Mouse (Mus musculus) right cerebral cortex, adult 18-20 months (tissue): ENCODE data around the gene Olfr1204.

Experiments
- DNase-seq: peaks from one replicate; pipeline ENCODE4 v3.0.0; 2022; ENCODE audit warnings: mixed read lengths

Gene Olfr1204

GRCm38 (mm10) chr2:88848992-88849391 is at the start of gene Olfr1204:
Gene Olfr1204 (plus strand): TSS chr2:88849292.
- DNase-seq: no peak

GRCm38 (mm10) chr2:88814196-88814595 is 34.9 kb upstream of the Olfr1204 start, which contains the start of gene Olfr1202:
Gene Olfr1202 (plus strand): TSS chr2:88814496.
- DNase-seq: no peak

DNA sequence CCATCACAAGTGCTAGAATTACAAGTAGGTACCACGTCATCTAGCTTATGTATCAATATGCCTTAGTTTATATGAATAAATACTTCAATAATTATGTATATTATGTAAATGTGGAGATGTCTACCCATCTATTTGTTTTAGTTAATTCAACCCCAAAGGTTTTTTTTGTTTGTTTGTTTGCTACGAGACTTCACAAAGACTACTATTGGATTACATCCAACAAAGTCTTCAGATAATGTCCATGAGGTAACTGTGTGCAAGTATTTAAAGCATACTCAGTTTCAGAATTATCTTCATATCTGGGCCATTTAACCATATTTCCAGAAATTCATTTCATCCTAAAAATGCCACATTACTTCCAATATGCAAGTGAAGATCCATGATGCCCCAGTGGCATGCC is 19.7 kb upstream of the Olfr1204 start, which contains the start of gene Olfr1205:
Gene Olfr1205, plus strand, starts transcription at position 301 of the 400 bp plus-strand sequence.
- no peak for DNase-seq

GRCm38 (mm10) chr2:88838477-88838876 is 10.6 kb upstream of the Olfr1204 start:
- no peak for DNase-seq

GRCm38 (mm10) chr2:88862931-88863330 is 13.8 kb downstream of the Olfr1204 start, which contains the start of gene Olfr1206:
Gene Olfr1206 (plus strand): TSS chr2:88863231.
- DNase-seq: no peak

- DNase-seq: no peak
These were observed 53.1 kb downstream of the Olfr1204 start, which contains the start of gene Olfr1208 for GRCm38 (mm10) chr2:88902211-88902610. Gene Olfr1208 (minus strand): TSS chr2:88902311.
